Mouse (Mus musculus) liver, postnatal 0 days (tissue): ENCODE measurements around the gene Zfp322a. TPM values are rescaled to one million over a fixed set of nuclear protein-coding genes. Genes with fewer than 3 reads are reported as not detected.
A peak's percentile ranks its signal among the peaks of the same experiment; 100 is the strongest.
"Not testable (repeated sequence)": the region's sequence is repeated elsewhere in the genome, so short reads cannot be mapped to it uniquely, and the experiment has no call there.

Experiments
- ATAC-seq: fragments of 200-750 bp; cut with Nextera tagmentation; 2 replicates; pipeline ENCODE4 v1.8.0; 2017; ENCODE audit warnings: mild to moderate bottlenecking, moderate library complexity
- DNase-seq: peaks from one replicate; pipeline ENCODE4 v3.0.0-alpha.2; 2016
- H3K27ac ChIP-seq: fragments of 300-500 bp; sonication (generic); 2 replicates; pipeline ENCODE4 v1.5.1; 2014; ENCODE audit warnings: antibody characterized with exemption, moderate library complexity, mild to moderate bottlenecking, low read depth
- H3K27me3 ChIP-seq: fragments of 300-500 bp; sonication (generic); 2 replicates; pipeline ENCODE4 v1.6.1; 2014; ENCODE audit warnings: low read length, control low read depth, mixed read lengths; ENCODE audit not compliant: insufficient read depth
- H3K36me3 ChIP-seq: fragments of 300-500 bp; sonication (generic); replicated peaks from 2 replicates; pipeline ENCODE4 v1.6.1; 2014; ENCODE audit warnings: mild to moderate bottlenecking, control low read depth, low read length, moderate library complexity, mixed read lengths; ENCODE audit not compliant: insufficient read depth
- H3K4me1 ChIP-seq: fragments of 300-500 bp; sonication (generic); 2 replicates; pipeline ENCODE4 v1.6.1; 2014; ENCODE audit warnings: antibody characterized with exemption, mild to moderate bottlenecking, control low read depth; ENCODE audit not compliant: insufficient read depth
- H3K4me2 ChIP-seq: fragments of 300-500 bp; sonication (generic); 2 replicates; pipeline ENCODE4 v1.6.1; 2014; ENCODE audit warnings: low read depth, mild to moderate bottlenecking, low read length, moderate library complexity, mixed read lengths
- H3K4me3 ChIP-seq: fragments of 300-500 bp; sonication (generic); 2 replicates; pipeline ENCODE4 v1.5.1; 2014; ENCODE audit warnings: low read depth, low read length
- H3K9ac ChIP-seq: fragments of 300-500 bp; sonication (generic); replicated peaks from 2 replicates; pipeline ENCODE4 v1.6.1; 2014; ENCODE audit warnings: mild to moderate bottlenecking, moderate library complexity
- H3K9me3 ChIP-seq: fragments of 300-500 bp; sonication (generic); 2 replicates; pipeline ENCODE4 v1.6.1; 2016; ENCODE audit warnings: mild to moderate bottlenecking, control low read depth, low read length, mixed read lengths
- CTCF ChIP-seq: sonication (generic); IDR thresholded peaks from 2 replicates; pipeline ENCODE4 v1.5.1; 2016; ENCODE audit warnings: antibody characterized with exemption, low read depth
- EP300 ChIP-seq: IDR thresholded peaks from 2 replicates; pipeline ENCODE4 v1.6.1; 2016; ENCODE audit warnings: antibody characterized with exemption, low read depth, mild to moderate bottlenecking
- WGBS: fragments of 180-500 bp; shearing (Covaris S2); extraction: QIAGEN DNeasy Blood & Tissue Kit; methylation state at CpG from one replicate; pipeline ENCODE4 v1.1.7; 2014; ENCODE audit not compliant: insufficient replicate concordance; 5-methylcytosine and 5-hydroxymethylcytosine counted together
- polyA plus RNA-seq: library from polyadenylated mRNA; unstranded; fragments of >200 nt; fragmentation: Nextera tagmentation; extraction: Ambion mirVana; gene quantifications from 2 replicates; pipeline ENCODE4 v1.2.1, GENCODE M21; 2015

Gene Zfp322a
- polyA plus RNA-seq, 1 experiment from 2014 or later: 9.5 TPM

- no peak overlapping the region for H3K4me3 ChIP-seq
- peaks cover 4% of the 10 kb centered on the region; the same call in 1 of the 2 replicates for H3K4me1 ChIP-seq
- no peak for DNase-seq
- no peaks in the 10 kb centered on the region for H3K9me3 ChIP-seq
- 85% methylated on average over 4 of the region's 4 CpGs for WGBS
- no peak overlapping the region for H3K27ac ChIP-seq
- peaks cover 47% of the 10 kb centered on the region for H3K36me3 ChIP-seq
- H3K4me2 ChIP-seq: no peak overlapping the region
- H3K27me3 ChIP-seq: no peaks in the 10 kb centered on the region
- TF ChIP-seq EP300 (no peak), CTCF (no peak)
- ATAC-seq: no peak
- H3K9ac ChIP-seq: no peak overlapping the region
These were observed 7.5 kb downstream of the Zfp322a start for GRCm38 (mm10) chr13:23361536-23361935.

- H3K36me3 ChIP-seq: peaks cover 30% of the 10 kb centered on the region
- ATAC-seq, H3K4me3 ChIP-seq, H3K4me1 ChIP-seq, H3K9ac ChIP-seq, H3K27me3 ChIP-seq, DNase-seq, H3K9me3 ChIP-seq, H3K27ac ChIP-seq, H3K4me2 ChIP-seq: not testable (repeated sequence)
- WGBS: 85% methylated on average over 5 of the region's 5 CpGs
These were observed 14.5 kb downstream of the Zfp322a start for GRCm38 (mm10) chr13:23354541-23354940.

- DNase-seq (no peak), ATAC-seq (no peak)
- Histone ChIP-seq H3K9ac (no peak overlapping the region), H3K4me2 (no peak overlapping the region), H3K4me3 (no peak overlapping the region), H3K27ac (no peak overlapping the region), H3K4me1 (peaks cover 5% of the 10 kb centered on the region), H3K27me3 (peaks cover 25% of the 10 kb centered on the region), H3K9me3 (no peaks in the 10 kb centered on the region), H3K36me3 (no peaks in the 10 kb centered on the region)
- whole genome bisulfite sequencing: 12% methylated on average over 18 of the region's 18 CpGs
- TF ChIP-seq EP300 (no peak), CTCF (no peak)
These were observed 51.6 kb downstream of the Zfp322a start for GRCm38 (mm10) chr13:23317305-23317889.

- DNase-seq (no peak), ATAC-seq (no peak)
- peaks cover 50% of the 10 kb centered on the region for H3K27me3 ChIP-seq
- 2% methylated on average over 42 of the region's 42 CpGs for WGBS
- peak overlapping the region; percentile 33 for H3K4me3 ChIP-seq
- H3K4me2 ChIP-seq: peak overlapping the region; percentile 64
- TF ChIP-seq CTCF: no peak
- no peak for TF ChIP-seq EP300
- H3K9me3 ChIP-seq: no peaks in the 10 kb centered on the region
- H3K9ac ChIP-seq: no peak overlapping the region
- peaks cover 7% of the 10 kb centered on the region for H3K4me1 ChIP-seq
- no peaks in the 10 kb centered on the region for H3K36me3 ChIP-seq
- H3K27ac ChIP-seq: no peak overlapping the region
These were observed 55.9 kb downstream of the Zfp322a start for GRCm38 (mm10) chr13:23312909-23313669.

- no peak for DNase-seq
- WGBS: 3% methylated on average over 11 of the region's 11 CpGs
- peaks cover 7% of the 10 kb centered on the region for H3K4me1 ChIP-seq
- no peak for ATAC-seq
- no peak overlapping the region for H3K9ac ChIP-seq
- H3K9me3 ChIP-seq: no peaks in the 10 kb centered on the region
- no peaks in the 10 kb centered on the region for H3K36me3 ChIP-seq
- peaks cover 56% of the 10 kb centered on the region for H3K27me3 ChIP-seq
- H3K4me3 ChIP-seq: 0 out of 2 replicates have a peak overlapping the region, but pooled peaks have one; percentile 33
- no peak for TF ChIP-seq CTCF
- TF ChIP-seq EP300: no peak
- H3K4me2 ChIP-seq: peak overlapping the region; percentile 65
- no peak overlapping the region for H3K27ac ChIP-seq
These were observed 59.0 kb downstream of the Zfp322a start for GRCm38 (mm10) chr13:23310036-23310435.

GRCm38 (mm10) chr13:23309495-23310011 lies 59.5 kb downstream of the Zfp322a start:
- DNase-seq (peak; percentile 14), ATAC-seq (no peak)
- Histone ChIP-seq H3K9ac (no peak overlapping the region), H3K4me3 (peak overlapping the region; percentile 33), H3K4me2 (peak overlapping the region; percentile 65), H3K36me3 (no peaks in the 10 kb centered on the region), H3K4me1 (peaks cover 7% of the 10 kb centered on the region), H3K27me3 (peaks cover 52% of the 10 kb centered on the region), H3K27ac (no peak overlapping the region), H3K9me3 (no peaks in the 10 kb centered on the region)
- TF ChIP-seq CTCF (no peak), EP300 (no peak)
- under 1% methylated on average over 28 of the region's 28 CpGs for WGBS

- not testable (repeated sequence) for H3K27ac ChIP-seq, H3K9me3 ChIP-seq, ATAC-seq, DNase-seq, H3K4me1 ChIP-seq, H3K36me3 ChIP-seq, H3K9ac ChIP-seq
- Histone ChIP-seq H3K27me3 (peaks cover 47% of the 10 kb centered on the region), H3K4me3 (peak overlapping the region; percentile 33; the same call in 1 of the 2 replicates), H3K4me2 (peak overlapping the region; percentile 65; the same call in 1 of the 2 replicates)
- 2% methylated on average over 18 of the region's 18 CpGs for WGBS
These were observed 60.2 kb downstream of the Zfp322a start for GRCm38 (mm10) chr13:23308639-23309307.
